Mouse (Mus musculus): Measurements from ENCODE around the gene Npcd. TPM values are rescaled to one million over a fixed set of nuclear protein-coding genes. Genes with fewer than 3 reads are reported as not detected.

Npcd gene
- polyA plus RNA-seq, 1 experiment from 2014 or later = 0.26 TPM

DNA sequence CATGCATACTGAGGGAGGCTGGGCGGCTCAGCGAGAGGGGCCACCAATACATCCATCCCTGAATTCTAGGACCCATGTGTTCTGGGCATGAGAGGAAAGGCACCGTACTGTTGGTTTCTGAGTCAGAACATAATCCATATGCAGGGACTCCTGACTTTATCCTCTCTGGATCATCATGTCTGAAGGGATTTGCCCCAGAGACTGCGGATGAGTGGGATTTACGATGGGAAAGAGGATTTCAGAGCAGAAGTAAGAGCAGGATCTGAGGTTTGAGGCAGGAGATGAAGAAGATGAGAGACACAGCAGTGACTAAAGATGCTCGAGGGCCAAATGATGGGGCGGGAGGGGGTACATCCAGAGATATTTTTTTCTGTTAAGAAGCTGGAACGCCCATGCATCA, 39.5 kb upstream of the Npcd start:
- Histone ChIP-seq H3K36me3 (ENCODE audit: control insufficient read depth, insufficient read depth, low read length) (no peaks in the 10 kb centered on the region), H3K4me2 (replicated peaks; ENCODE audit: low read depth, low read length) (no peak overlapping the region), H3K4me1 (replicated peaks; ENCODE audit: control insufficient read depth, insufficient read depth, low read length) (no peaks in the 10 kb centered on the region), H3K4me3 (ENCODE audit: low read depth, low read length) (no peak overlapping the region), H3K9me3 (ENCODE audit: control insufficient read depth, low read length) (no peaks in the 10 kb centered on the region), H3K27me3 (ENCODE audit: control insufficient read depth, insufficient read depth, low read length) (no peaks in the 10 kb centered on the region), H3K9ac (ENCODE audit: low read depth, low read length) (no peak overlapping the region), H3K27ac (ENCODE audit: low read depth, low read length) (no peak overlapping the region)
- no peak for DNase-seq (ENCODE audit: low spot score)
- no peak for ATAC-seq (ENCODE audit: low FRiP score)
- WGBS = 88% methylated on average over 8 of the region's 8 CpGs

DNA sequence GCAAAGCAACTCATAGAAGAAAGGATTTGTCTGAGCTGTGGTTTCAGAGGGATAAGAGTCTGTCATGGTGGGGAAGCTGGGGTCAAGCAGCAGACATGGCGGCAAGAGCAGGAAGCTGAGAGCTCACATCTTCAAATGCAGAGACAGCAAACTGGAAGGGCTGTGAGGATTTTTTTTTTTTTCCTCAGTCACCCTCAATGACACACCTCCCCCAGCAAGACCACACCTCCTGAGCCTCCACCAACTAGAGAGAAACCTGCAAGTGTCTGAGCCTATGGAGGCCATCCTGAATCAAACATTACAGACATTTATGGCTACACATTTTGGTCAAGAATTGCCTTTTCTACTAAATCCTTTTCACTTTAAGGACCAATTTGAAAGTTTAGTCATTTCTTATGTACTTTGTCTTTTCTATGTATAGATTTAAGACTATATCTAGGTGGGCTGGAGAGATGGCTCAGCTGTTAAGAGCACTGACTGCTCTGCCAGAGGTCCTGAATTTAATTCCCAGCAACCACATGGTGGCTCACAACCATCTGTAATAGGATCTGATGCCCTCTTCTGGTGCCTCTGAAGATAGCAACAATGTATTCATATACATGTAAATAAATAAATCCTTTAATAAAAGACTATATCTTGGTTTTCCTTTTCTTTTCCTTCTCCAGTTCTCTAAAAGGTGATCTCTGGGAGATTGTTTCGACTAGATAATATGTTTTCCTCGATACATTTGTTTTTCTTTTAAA, 33.4 kb upstream of the Npcd start:
- Histone ChIP-seq H3K27me3 (ENCODE audit: control insufficient read depth, insufficient read depth, low read length) (no peaks in the 10 kb centered on the region), H3K4me1 (replicated peaks; ENCODE audit: control insufficient read depth, insufficient read depth, low read length) (no peaks in the 10 kb centered on the region), H3K36me3 (ENCODE audit: control insufficient read depth, insufficient read depth, low read length) (no peaks in the 10 kb centered on the region), H3K4me3 (ENCODE audit: low read depth, low read length) (no peak overlapping the region), H3K9ac (ENCODE audit: low read depth, low read length) (no peak overlapping the region), H3K4me2 (replicated peaks; ENCODE audit: low read depth, low read length) (no peak overlapping the region), H3K27ac (ENCODE audit: low read depth, low read length) (no peak overlapping the region), H3K9me3 (ENCODE audit: control insufficient read depth, low read length) (no peaks in the 10 kb centered on the region)
- ATAC-seq (ENCODE audit: low FRiP score) (no peak), DNase-seq (ENCODE audit: low spot score) (no peak)
- WGBS = 84% methylated on average over 3 of the region's 3 CpGs

DNA sequence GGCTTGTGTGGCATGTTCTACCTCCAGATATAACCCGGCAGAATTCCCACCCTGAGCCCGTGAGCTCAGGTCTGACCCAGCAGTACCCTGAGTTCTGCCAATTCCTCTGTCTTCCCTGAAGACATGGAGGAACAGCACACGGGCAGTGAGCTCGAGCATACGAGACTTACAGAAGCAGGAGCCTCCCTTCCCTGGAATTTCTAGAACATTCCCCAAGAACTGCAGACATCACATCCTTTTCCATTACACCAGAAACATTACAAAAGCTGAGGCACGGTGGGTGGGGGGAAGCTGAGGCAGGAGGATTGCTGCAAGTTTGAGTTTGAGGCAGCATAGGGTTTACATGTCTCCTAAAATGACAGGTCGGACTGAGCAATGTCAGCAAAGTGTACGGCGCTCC, 25.8 kb upstream of the Npcd start:
- Histone ChIP-seq H3K27ac (ENCODE audit: low read depth, low read length) (no peak overlapping the region), H3K4me3 (ENCODE audit: low read depth, low read length) (no peak overlapping the region), H3K27me3 (ENCODE audit: control insufficient read depth, insufficient read depth, low read length) (no peaks in the 10 kb centered on the region), H3K36me3 (ENCODE audit: control insufficient read depth, insufficient read depth, low read length) (no peaks in the 10 kb centered on the region), H3K4me1 (replicated peaks; ENCODE audit: control insufficient read depth, insufficient read depth, low read length) (no peaks in the 10 kb centered on the region), H3K9ac (ENCODE audit: low read depth, low read length) (no peak overlapping the region), H3K4me2 (replicated peaks; ENCODE audit: low read depth, low read length) (no peak overlapping the region), H3K9me3 (ENCODE audit: control insufficient read depth, low read length) (no peaks in the 10 kb centered on the region)
- no peak for DNase-seq (ENCODE audit: low spot score)
- ATAC-seq (ENCODE audit: low FRiP score) = no peak
- WGBS = 92% methylated on average over 9 of the region's 9 CpGs

DNA sequence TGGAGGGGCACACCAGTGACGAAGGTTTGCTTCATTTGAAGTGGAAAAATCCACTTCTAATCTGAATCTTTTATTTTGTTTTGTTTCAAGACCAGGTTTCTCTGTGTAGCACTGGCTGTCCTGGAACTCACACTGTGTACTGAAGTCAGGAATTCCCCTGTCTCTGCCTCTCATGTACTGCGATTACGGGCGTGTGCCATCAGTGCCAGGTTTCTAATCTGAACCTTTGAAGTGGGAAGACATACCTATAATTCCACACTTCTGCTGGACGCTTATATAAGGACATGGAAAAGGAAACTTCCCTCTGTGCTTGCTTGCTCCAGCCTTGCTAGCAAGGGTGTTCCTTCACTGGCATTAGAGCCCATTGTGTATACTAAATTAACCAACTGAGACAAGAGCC, 24.9 kb upstream of the Npcd start:
- Histone ChIP-seq H3K36me3 (ENCODE audit: control insufficient read depth, insufficient read depth, low read length) (no peaks in the 10 kb centered on the region), H3K4me3 (ENCODE audit: low read depth, low read length) (no peak overlapping the region), H3K4me2 (replicated peaks; ENCODE audit: low read depth, low read length) (no peak overlapping the region), H3K4me1 (replicated peaks; ENCODE audit: control insufficient read depth, insufficient read depth, low read length) (no peaks in the 10 kb centered on the region), H3K9ac (ENCODE audit: low read depth, low read length) (no peak overlapping the region), H3K27ac (ENCODE audit: low read depth, low read length) (no peak overlapping the region), H3K27me3 (ENCODE audit: control insufficient read depth, insufficient read depth, low read length) (no peaks in the 10 kb centered on the region), H3K9me3 (ENCODE audit: control insufficient read depth, low read length) (no peaks in the 10 kb centered on the region)
- DNase-seq (ENCODE audit: low spot score) (no peak), ATAC-seq (ENCODE audit: low FRiP score) (no peak)
- 82% methylated on average over 5 of the region's 5 CpGs for WGBS

DNA sequence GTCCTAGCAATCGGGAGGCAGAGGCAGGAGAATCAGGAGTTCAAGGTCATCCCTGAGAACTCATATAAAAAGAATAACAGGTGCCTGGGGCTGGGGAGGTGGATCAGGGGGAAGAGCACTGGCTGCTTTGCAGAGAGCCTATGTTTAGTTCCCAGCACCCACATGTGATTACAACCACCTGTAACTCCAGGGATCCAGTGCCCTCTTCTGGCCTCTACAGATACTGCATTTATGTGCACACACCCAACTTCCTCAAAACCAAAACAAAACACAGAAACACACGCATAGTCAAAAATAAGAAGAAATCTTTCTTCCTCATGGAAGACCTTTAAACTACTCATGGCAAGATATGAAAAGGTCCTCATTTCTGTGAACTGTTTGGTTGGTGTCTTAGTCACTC, 16.1 kb upstream of the Npcd start:
- Histone ChIP-seq H3K36me3 (ENCODE audit: control insufficient read depth, insufficient read depth, low read length) (no peaks in the 10 kb centered on the region), H3K4me3 (ENCODE audit: low read depth, low read length) (no peak overlapping the region), H3K4me1 (replicated peaks; ENCODE audit: control insufficient read depth, insufficient read depth, low read length) (0 out of 2 replicates have a peak, but pooled peaks cover 2% of the 10 kb centered on the region), H3K27me3 (ENCODE audit: control insufficient read depth, insufficient read depth, low read length) (no peaks in the 10 kb centered on the region), H3K27ac (ENCODE audit: low read depth, low read length) (no peak overlapping the region), H3K4me2 (replicated peaks; ENCODE audit: low read depth, low read length) (no peak overlapping the region), H3K9me3 (ENCODE audit: control insufficient read depth, low read length) (no peaks in the 10 kb centered on the region), H3K9ac (ENCODE audit: low read depth, low read length) (no peak overlapping the region)
- DNase-seq (ENCODE audit: low spot score) (no peak), ATAC-seq (ENCODE audit: low FRiP score) (no peak)
- WGBS = 100% methylated on average over 2 of the region's 2 CpGs

DNA sequence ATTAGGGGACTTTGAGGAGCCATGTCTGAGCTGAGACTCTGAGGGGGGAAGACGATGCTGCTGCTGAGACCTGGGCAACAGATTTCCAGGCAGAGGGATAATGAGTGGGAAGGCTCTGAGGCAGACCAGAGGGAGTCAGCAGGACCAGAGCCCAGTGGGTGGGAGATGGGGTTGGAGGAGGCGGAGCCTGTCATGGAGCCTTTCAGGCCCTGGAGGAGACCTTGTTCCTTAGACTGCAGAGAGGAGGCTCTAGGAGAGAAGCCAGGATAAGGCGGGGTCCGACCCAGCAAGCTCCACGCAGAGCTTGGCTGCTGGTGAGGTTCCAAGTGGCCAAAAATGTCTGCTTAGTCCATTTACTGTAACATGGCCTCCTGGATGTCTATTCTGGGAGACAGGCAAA, 13.1 kb upstream of the Npcd start:
- Histone ChIP-seq H3K9me3 (ENCODE audit: control insufficient read depth, low read length) (no peaks in the 10 kb centered on the region), H3K4me1 (replicated peaks; ENCODE audit: control insufficient read depth, insufficient read depth, low read length) (0 out of 2 replicates have a peak, but pooled peaks cover 2% of the 10 kb centered on the region), H3K27ac (ENCODE audit: low read depth, low read length) (no peak overlapping the region), H3K4me3 (ENCODE audit: low read depth, low read length) (no peak overlapping the region), H3K9ac (ENCODE audit: low read depth, low read length) (no peak overlapping the region), H3K27me3 (ENCODE audit: control insufficient read depth, insufficient read depth, low read length) (no peaks in the 10 kb centered on the region), H3K4me2 (replicated peaks; ENCODE audit: low read depth, low read length) (no peak overlapping the region), H3K36me3 (ENCODE audit: control insufficient read depth, insufficient read depth, low read length) (no peaks in the 10 kb centered on the region)
- 24% methylated on average over 5 of the region's 5 CpGs for WGBS
- ATAC-seq (ENCODE audit: low FRiP score) (no peak), DNase-seq (ENCODE audit: low spot score) (no peak)

DNA sequence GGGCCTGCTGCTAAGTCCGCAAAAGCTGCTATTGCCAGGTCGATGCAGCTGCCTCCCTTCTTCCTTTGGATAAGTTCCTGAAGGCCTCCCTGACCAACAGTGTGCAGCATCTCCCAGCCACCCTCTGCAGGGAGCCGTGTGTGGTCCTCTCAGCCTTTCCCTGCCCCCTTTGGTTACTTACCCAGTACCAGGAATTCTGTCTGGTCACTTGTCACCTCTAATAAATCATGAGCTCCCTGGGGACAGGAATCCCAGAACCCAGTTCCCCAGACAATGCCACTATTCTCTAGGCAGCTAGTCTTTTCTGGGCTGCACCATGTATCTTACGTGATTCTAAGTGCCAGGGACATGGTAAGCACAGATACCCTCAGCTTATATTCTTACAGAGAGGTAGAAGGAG, 11.9 kb upstream of the Npcd start:
- ATAC-seq (ENCODE audit: low FRiP score) = no peak
- H3K9ac ChIP-seq (ENCODE audit: low read depth, low read length) = no peak overlapping the region
- no peak overlapping the region for H3K4me3 ChIP-seq (ENCODE audit: low read depth, low read length)
- no peak for DNase-seq (ENCODE audit: low spot score)
- H3K9me3 ChIP-seq (ENCODE audit: control insufficient read depth, low read length) = no peaks in the 10 kb centered on the region
- H3K36me3 ChIP-seq (ENCODE audit: control insufficient read depth, insufficient read depth, low read length) = no peaks in the 10 kb centered on the region
- H3K27me3 ChIP-seq (ENCODE audit: control insufficient read depth, insufficient read depth, low read length) = no peaks in the 10 kb centered on the region
- H3K27ac ChIP-seq (ENCODE audit: low read depth, low read length) = no peak overlapping the region
- 71% methylated on average over 4 of the region's 4 CpGs for WGBS
- H3K4me2 ChIP-seq (replicated peaks; ENCODE audit: low read depth, low read length) = no peak overlapping the region
- 0 out of 2 replicates have a peak, but pooled peaks cover 2% of the 10 kb centered on the region for H3K4me1 ChIP-seq (replicated peaks; ENCODE audit: control insufficient read depth, insufficient read depth, low read length)

DNA sequence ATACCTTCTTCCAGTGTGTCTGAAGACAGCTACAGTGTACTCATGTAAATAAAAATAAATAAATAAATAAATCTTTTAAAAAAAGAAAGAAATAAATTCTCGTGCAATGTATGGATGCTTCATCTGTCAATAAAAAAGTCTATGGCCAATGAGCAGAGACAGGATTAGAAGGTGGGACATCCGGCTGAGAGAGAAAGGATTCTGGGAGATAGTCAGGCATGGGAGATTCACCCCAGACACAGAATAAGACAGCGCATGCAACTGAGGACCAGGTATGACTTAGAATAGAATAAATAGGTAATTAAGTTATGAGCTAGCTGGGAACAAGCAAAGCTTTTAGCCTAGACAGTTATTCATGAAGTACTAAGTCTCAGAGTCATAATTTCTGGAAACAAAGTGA, 8.9 kb upstream of the Npcd start:
- ATAC-seq (ENCODE audit: low FRiP score) (no peak), DNase-seq (ENCODE audit: low spot score) (no peak)
- H3K9ac ChIP-seq (ENCODE audit: low read depth, low read length) = no peak overlapping the region
- H3K27ac ChIP-seq (ENCODE audit: low read depth, low read length) = no peak overlapping the region
- H3K9me3 ChIP-seq (ENCODE audit: control insufficient read depth, low read length) = no peaks in the 10 kb centered on the region
- no peak overlapping the region for H3K4me3 ChIP-seq (ENCODE audit: low read depth, low read length)
- no peaks in the 10 kb centered on the region for H3K27me3 ChIP-seq (ENCODE audit: control insufficient read depth, insufficient read depth, low read length)
- 0 out of 2 replicates have a peak, but pooled peaks cover 2% of the 10 kb centered on the region for H3K4me1 ChIP-seq (replicated peaks; ENCODE audit: control insufficient read depth, insufficient read depth, low read length)
- whole genome bisulfite sequencing = 84% methylated on average over 3 of the region's 3 CpGs
- H3K4me2 ChIP-seq (replicated peaks; ENCODE audit: low read depth, low read length) = no peak overlapping the region
- H3K36me3 ChIP-seq (ENCODE audit: control insufficient read depth, insufficient read depth, low read length) = no peaks in the 10 kb centered on the region

DNA sequence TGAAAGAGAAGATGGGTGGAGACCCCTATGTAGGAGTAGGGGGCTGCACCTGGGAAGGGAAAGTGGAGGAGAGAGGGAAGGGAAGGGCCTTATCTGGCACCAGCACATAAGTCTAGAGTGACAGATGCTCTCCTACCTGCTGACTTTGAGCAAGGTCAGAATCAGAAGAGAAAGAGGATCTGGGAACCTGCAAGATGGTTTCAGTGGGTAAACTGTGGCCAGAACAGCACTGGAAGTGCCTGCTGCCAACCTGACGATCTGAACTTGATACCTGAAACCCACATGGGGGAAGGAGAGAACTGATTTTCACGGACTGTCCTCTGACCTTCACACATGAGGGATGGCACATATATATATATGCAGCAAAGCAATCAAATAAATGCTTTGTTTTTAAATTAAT, 6.2 kb upstream of the Npcd start:
- 66% methylated on average over 2 of the region's 2 CpGs for WGBS
- no peak overlapping the region for H3K4me3 ChIP-seq (ENCODE audit: low read depth, low read length)
- H3K4me2 ChIP-seq (replicated peaks; ENCODE audit: low read depth, low read length) = no peak overlapping the region
- ATAC-seq (ENCODE audit: low FRiP score) = no peak
- H3K27me3 ChIP-seq (ENCODE audit: control insufficient read depth, insufficient read depth, low read length) = no peaks in the 10 kb centered on the region
- H3K4me1 ChIP-seq (replicated peaks; ENCODE audit: control insufficient read depth, insufficient read depth, low read length) = no peaks in the 10 kb centered on the region
- no peak overlapping the region for H3K27ac ChIP-seq (ENCODE audit: low read depth, low read length)
- no peaks in the 10 kb centered on the region for H3K36me3 ChIP-seq (ENCODE audit: control insufficient read depth, insufficient read depth, low read length)
- no peak overlapping the region for H3K9ac ChIP-seq (ENCODE audit: low read depth, low read length)
- no peaks in the 10 kb centered on the region for H3K9me3 ChIP-seq (ENCODE audit: control insufficient read depth, low read length)
- DNase-seq (ENCODE audit: low spot score) = no peak
